Mouse (Mus musculus): ENCODE measurements around the gene 9930111J21Rik1.
"Not testable (repeated sequence)": the region's sequence is repeated elsewhere in the genome, so short reads cannot be mapped to it uniquely, and the experiment has no call there.

- TF ChIP-seq POLR2A (IDR thresholded peaks at IDR 0.05; ENCODE audit: control insufficient read depth, extremely low read depth, insufficient read depth, low read length, poor library complexity); CTCF (IDR thresholded peaks at IDR 0.05; ENCODE audit: borderline replicate concordance, control insufficient read depth, extremely low read depth, insufficient read depth, low read length, poor library complexity): not testable (repeated sequence)
Measured at GRCm38 (mm10) chr11:48994018-48994417, 14.8 kb upstream of the 9930111J21Rik1 start, which contains the start of gene Tgtp1.
